Mouse (Mus musculus) CH12.LX (cell line): Measurements from ENCODE around the gene Slc12a4. TPM values are rescaled to one million over a fixed set of nuclear protein-coding genes. Genes with fewer than 3 reads are reported as not detected.

Experiments used
- DNase-seq: peaks from one replicate; pipeline ENCODE4 v3.0.0-alpha.2; 2013; ENCODE audit errors: extremely low read depth
- H3K27ac ChIP-seq: 2 replicates; pipeline ENCODE4 v1.5.1; 2012; ENCODE audit warnings: low read depth, mild to moderate bottlenecking, control low read depth, moderate library complexity; ENCODE audit not compliant: insufficient read depth
- H3K27me3 ChIP-seq: replicated peaks from 2 replicates; pipeline ENCODE3; 2012; ENCODE audit warnings: inconsistent platforms
- H3K36me3 ChIP-seq, 2 experiments: replicated peaks in 1 of 2; 2 replicates each; pipeline versions ENCODE3 to v1.6.1; 2012; ENCODE audit warnings: inconsistent platforms in 1 of 2, low read length in 1 of 2, mild to moderate bottlenecking in 1 of 2, mixed read lengths in 1 of 2, moderate library complexity in 1 of 2; ENCODE audit not compliant: control insufficient read depth in 1 of 2, insufficient read depth in 1 of 2
- H3K4me1 ChIP-seq, 2 experiments: 2 replicates each; pipeline ENCODE4 v1.6.1; 2012; ENCODE audit warnings: inconsistent platforms in 1 of 2, moderate library complexity in 1 of 2; ENCODE audit not compliant: insufficient read depth in 2 of 2, control insufficient read depth in 1 of 2
- H3K4me2 ChIP-seq: 2 replicates; pipeline ENCODE4 v1.6.1; 2012; ENCODE audit warnings: low read depth, mild to moderate bottlenecking, control low read depth; ENCODE audit not compliant: poor library complexity, insufficient read depth, severe bottlenecking
- H3K4me3 ChIP-seq, 3 experiments: fragments of 150-350 bp in 1 of 3; sonication (generic) in 1 of 3; replicated peaks in 1 of 3; 2 replicates each; pipeline versions ENCODE3 to v1.5.1; 2011 to 2012; ENCODE audit warnings: low read depth in 2 of 3, low read length in 2 of 3, mild to moderate bottlenecking in 2 of 3, moderate library complexity in 2 of 3, control low read depth in 1 of 3, improper control_type of control experiment in 1 of 3, inconsistent platforms in 1 of 3, mixed read lengths in 1 of 3; ENCODE audit not compliant: poor library complexity in 1 of 3
- H3K79me2 ChIP-seq: replicated peaks from 2 replicates; pipeline ENCODE4 v1.6.1; 2012; ENCODE audit warnings: mild to moderate bottlenecking, moderate library complexity; ENCODE audit not compliant: control insufficient read depth, poor library complexity, insufficient read depth, severe bottlenecking; ENCODE audit errors: extremely low read depth
- H3K9ac ChIP-seq: 2 replicates; pipeline ENCODE4 v1.6.1; 2012; ENCODE audit warnings: low read depth, mild to moderate bottlenecking, control low read depth, moderate library complexity; ENCODE audit not compliant: insufficient read depth
- H3K9me3 ChIP-seq: replicated peaks from 2 replicates; pipeline ENCODE3; 2012; ENCODE audit warnings: low read length, inconsistent platforms, mixed read lengths
- CHD1 ChIP-seq: IDR thresholded peaks from 2 replicates; pipeline ENCODE4 v1.6.1; 2012; ENCODE audit warnings: low read depth, low read length, improper control_type of control experiment, inconsistent platforms
- CTCF ChIP-seq, 2 experiments: IDR thresholded peaks in 1 of 2; conservative IDR thresholded peaks in 1 of 2; 2 replicates each; pipeline ENCODE4 v1.5.1; 2011 to 2012; ENCODE audit warnings: low read depth in 2 of 2, low read length in 2 of 2, improper control_type of control experiment in 1 of 2, inconsistent platforms in 1 of 2, mild to moderate bottlenecking in 1 of 2, moderate library complexity in 1 of 2
- GABPA ChIP-seq: IDR thresholded peaks from 2 replicates; pipeline ENCODE4 v1.6.1; 2012; ENCODE audit warnings: low read depth, low read length, improper control_type of control experiment, inconsistent platforms; ENCODE audit not compliant: insufficient replicate concordance
- JUND ChIP-seq: conservative IDR thresholded peaks from 2 replicates; pipeline ENCODE4 v1.6.1; 2011; ENCODE audit warnings: low read depth, low read length, improper control_type of control experiment
- KAT2A ChIP-seq: IDR thresholded peaks from 2 replicates; pipeline ENCODE4 v1.6.1; 2012; ENCODE audit warnings: low read length, improper control_type of control experiment, inconsistent platforms; ENCODE audit not compliant: insufficient replicate concordance
- MAX ChIP-seq: IDR thresholded peaks from 2 replicates; pipeline ENCODE4 v1.6.1; 2011; ENCODE audit warnings: low read length, improper control_type of control experiment
- MXI1 ChIP-seq: IDR thresholded peaks from 2 replicates; pipeline ENCODE4 v1.6.1; 2011; ENCODE audit warnings: mild to moderate bottlenecking, low read depth, low read length, improper control_type of control experiment
- MYC ChIP-seq: IDR thresholded peaks from 2 replicates; pipeline ENCODE4 v1.6.1; 2011; ENCODE audit warnings: low read depth, mild to moderate bottlenecking, improper control_type of control experiment, low read length
- NELFE ChIP-seq: IDR thresholded peaks from 2 replicates; pipeline ENCODE4 v1.6.1; 2011; ENCODE audit warnings: low read depth, low read length, improper control_type of control experiment
- NRF1 ChIP-seq: IDR thresholded peaks from 2 replicates; pipeline ENCODE4 v1.6.1; 2014; ENCODE audit warnings: low read depth, mild to moderate bottlenecking, inconsistent platforms, low read length, improper control_type of control experiment, moderate library complexity
- POLR2A ChIP-seq: IDR thresholded peaks from 2 replicates; pipeline ENCODE4 v1.6.1; 2011; ENCODE audit warnings: low read depth, mild to moderate bottlenecking, improper control_type of control experiment, low read length
- RAD21 ChIP-seq: IDR thresholded peaks from 2 replicates; pipeline ENCODE4 v1.6.1; 2011; ENCODE audit warnings: low read depth, mild to moderate bottlenecking, low read length, improper control_type of control experiment, moderate library complexity
- RCOR1 ChIP-seq: conservative IDR thresholded peaks from 2 replicates; pipeline ENCODE4 v1.6.1; 2012; ENCODE audit warnings: low read depth, mild to moderate bottlenecking, inconsistent platforms, low read length, improper control_type of control experiment
- SIN3A ChIP-seq: IDR thresholded peaks from 2 replicates; pipeline ENCODE4 v1.6.1; 2012; ENCODE audit warnings: low read length, improper control_type of control experiment, inconsistent platforms
- SMC3 ChIP-seq: IDR thresholded peaks from 2 replicates; pipeline ENCODE4 v1.6.1; 2011; ENCODE audit warnings: low read depth, low read length, improper control_type of control experiment
- TCF12 ChIP-seq: IDR thresholded peaks from 2 replicates; pipeline ENCODE4 v1.6.1; 2014; ENCODE audit warnings: low read depth, mild to moderate bottlenecking, inconsistent platforms, low read length, improper control_type of control experiment
- USF1 ChIP-seq: IDR thresholded peaks from 2 replicates; pipeline ENCODE4 v1.6.1; 2014; ENCODE audit warnings: low read depth, mild to moderate bottlenecking, inconsistent platforms, low read length, improper control_type of control experiment
- USF2 ChIP-seq: conservative IDR thresholded peaks from 2 replicates; pipeline ENCODE4 v1.6.1; 2011; ENCODE audit warnings: low read depth, low read length, improper control_type of control experiment
- ZMIZ1 ChIP-seq: IDR thresholded peaks from 2 replicates; pipeline ENCODE4 v1.6.1; 2012; ENCODE audit warnings: low read depth, mild to moderate bottlenecking, inconsistent platforms, low read length, improper control_type of control experiment
- dilution Hi-C: fragments of 300-500 bp; cut with MboI; formaldehyde crosslinking; loops from 2 replicates; pipeline ENCODE4 v1.14.3; 2020; ENCODE audit warnings: low sequenced_read_pairs; ENCODE audit not compliant: extremely low pct_unique_long_range_greater_than_20kb, extremely low pct_ligation_motif_present
- in situ Hi-C: fragments of 300-500 bp; cut with MboI; formaldehyde crosslinking; loops from 3 replicates; pipeline ENCODE4 v1.14.3; 2019; ENCODE audit warnings: low sequenced_read_pairs, low pct_ligation_motif_present, low pct_unique_long_range_greater_than_20kb, mixed read lengths
- polyA plus RNA-seq: library from polyadenylated mRNA; unstranded; fragments of >175 nt; gene quantifications from 2 replicates; pipeline ENCODE4 v1.2.1, GENCODE M21; 2012; ENCODE audit warnings: low read depth; ENCODE audit not compliant: insufficient read length
- total RNA-seq, 2 experiments: library from RNA; depleted of rRNA; stranded (reverse); fragments of 300-350 nt in 1 of 2; fragments of >200 nt in 1 of 2; gene quantifications; 2 replicates each; pipeline ENCODE4 v1.2.3; 2012 to 2014

Gene Slc12a4
- total and polyA plus RNA-seq, 3 experiments: 4.2 to 9.4 (median 8.1) TPM

- TF ChIP-seq MXI1 (peak; percentile 98), GABPA (no peak), MAX (peak; percentile 96)
Observed at GRCm38 (mm10) chr8:105936866-105937475, 28.9 kb downstream of the Slc12a4 start (continued).

GRCm38 (mm10) chr8:105935863-105936603 is 29.9 kb downstream of the Slc12a4 start:
- DNase-seq: no peak

GRCm38 (mm10) chr8:105935105-105935504 is 30.8 kb downstream of the Slc12a4 start:
- Histone ChIP-seq H3K4me2 (no peak overlapping the region), H3K36me3 (peaks cover 18 to 66% of the 10 kb centered on the region in 2 experiments), H3K9ac (no peak overlapping the region), H3K27ac (no peak overlapping the region), H3K4me3 (no peak overlapping the region), H3K9me3 (no peaks in the 10 kb centered on the region), H3K4me1 (peaks cover 3 to 35% of the 10 kb centered on the region in 2 experiments; a peak in 3 of 4 replicates), H3K27me3 (no peaks in the 10 kb centered on the region), H3K79me2 (no peaks in the 10 kb centered on the region)
- in situ Hi-C loops: loop anchor here (5.0 kb wide), 1 partner anchor 43 kb away; the partner anchor contains the start of gene Nrn1l
- TF ChIP-seq NELFE (no peak), CTCF (conservative IDR thresholded peaks at IDR 0.05 in 1 of 2, IDR thresholded peaks at IDR 0.05 in 1 of 2; ENCODE audit: low read depth in 2 of 2, low read length in 2 of 2) (no peak), MYC (no peak), POLR2A (no peak), TCF12 (no peak), NRF1 (no peak), USF2 (no peak), KAT2A (no peak), RAD21 (no peak), USF1 (no peak), CHD1 (no peak), SIN3A (no peak), ZMIZ1 (no peak)
- dilution Hi-C loops: no loop called here
- DNase-seq: no peak

More at GRCm38 (mm10) chr8:105935863-105936603, 29.9 kb downstream of the Slc12a4 start:
- Histone ChIP-seq H3K9me3 (no peaks in the 10 kb centered on the region), H3K9ac (peak overlapping the region; percentile 66; the same call in 1 of the 2 replicates), H3K4me2 (peak overlapping the region; percentile 58), H3K27ac (no peak overlapping the region), H3K36me3 (peaks cover 14 to 57% of the 10 kb centered on the region in 2 experiments), H3K79me2 (no peaks in the 10 kb centered on the region), H3K27me3 (no peaks in the 10 kb centered on the region), H3K4me3 (peak overlapping the region; percentile 85 to 96 (median 92)), H3K4me1 (peaks cover 3 to 32% of the 10 kb centered on the region in 2 experiments; a peak in 3 of 4 replicates)
- dilution Hi-C loops (no loop called here), in situ Hi-C loops (loop anchor here (5.0 kb wide), 1 partner anchor 44 kb away; the partner anchor contains the start of gene Nrn1l)
- TF ChIP-seq ZMIZ1 (no peak), SMC3 (no peak), JUND (no peak), RCOR1 (no peak)
